Mouse (Mus musculus) megakaryocyte, adult 5-6 weeks (primary cell): ENCODE results near the gene Gemin8. TPM values are rescaled to one million over a fixed set of nuclear protein-coding genes. Genes with fewer than 3 reads are reported as not detected.

Experiments
- ATAC-seq: 2 replicates; pipeline ENCODE4 v1.8.0; 2016; ENCODE audit warnings: mild to moderate bottlenecking, inconsistent platforms; ENCODE audit not compliant: poor library complexity, severe bottlenecking
- total RNA-seq, 2 experiments: library from RNA; stranded (forward) in 1 of 2; stranded (reverse) in 1 of 2; fragments of 153-499, 151-499 nt in 1 of 2; fragments of 221-1000, 200-1000 nt in 1 of 2; gene quantifications; 2 replicates each; pipeline versions ENCODE4 v1.2.3 to v1.2.4; 2015 to 2017

Gene Gemin8
- total RNA-seq, 2 experiments from 2014 or later, result 4.1 to 6.5 TPM

- ATAC-seq, result peak; percentile 30; the same call in 1 of the 2 replicates
Measured at GRCm38 (mm10) chrX:166229750-166230149, 59.5 kb downstream of the Gemin8 start.

GRCm38 (mm10) chrX:166230515-166231267, 60.4 kb downstream of the Gemin8 start:
- peak; percentile 91 for ATAC-seq

GRCm38 (mm10) chrX:166236131-166236530, 65.9 kb downstream of the Gemin8 start:
- no peak for ATAC-seq

GRCm38 (mm10) chrX:166238831-166239460, 68.7 kb downstream of the Gemin8 start, which contains the start of gene Gpm6b:
Gene Gpm6b (plus strand): TSS chrX:166238911.
- ATAC-seq, result no peak

- ATAC-seq, result no peak
Measured at GRCm38 (mm10) chrX:166239520-166239919, 69.3 kb downstream of the Gemin8 start.

Other genes with a start within 250 kb of the Gemin8 start
- 0.27 TPM in 1 of 2 replicates, not detected in the other for gene Gpm6b, start 68.5 kb downstream of the Gemin8 start, total RNA-seq (2015)
- gene Gpm6b, start 68.5 kb downstream of the Gemin8 start, total RNA-seq (2017), result 0.04 TPM in 1 of 2 replicates, not detected in the other